Mouse (Mus musculus): ENCODE data around the gene Dgki. TPM values are rescaled to one million over a fixed set of nuclear protein-coding genes. Genes with fewer than 3 reads are reported as not detected.

Gene Dgki
- total RNA-seq, 1 experiment, result 0.94 TPM

DNA sequence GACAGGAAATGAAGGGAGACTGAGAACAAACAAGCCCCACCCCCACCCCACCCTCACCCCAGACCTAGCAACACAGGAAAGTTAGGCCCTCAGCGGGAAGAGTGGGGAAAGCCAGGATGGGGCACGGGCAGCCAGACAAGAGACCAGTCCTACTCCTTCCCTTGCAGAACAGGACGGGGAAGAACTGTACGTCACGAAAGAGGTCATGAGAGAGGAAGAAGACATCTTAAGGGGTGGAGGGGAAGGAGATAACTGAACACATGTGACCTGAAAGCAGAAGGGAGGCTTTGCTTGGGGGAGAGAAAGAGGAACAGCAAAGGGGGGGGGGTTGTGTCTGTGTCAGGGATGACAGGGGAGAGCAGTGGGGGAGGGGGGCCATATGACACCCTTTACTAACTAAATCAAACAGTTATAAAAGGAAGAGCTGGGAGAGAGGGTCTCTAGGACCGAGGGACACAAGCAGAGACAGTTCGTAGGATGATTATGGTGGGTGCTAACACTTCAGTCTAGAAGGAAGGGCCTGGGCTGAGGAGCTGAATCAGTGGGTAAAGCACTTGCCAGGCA is 77.0 kb downstream of the Dgki start:
- H3K9ac ChIP-seq (ENCODE audit: insufficient read depth, low read depth, low read length, poor library complexity, severe bottlenecking), result no peak overlapping the region
- H3K9me3 ChIP-seq (ENCODE audit: control insufficient read depth, insufficient read depth, low read depth, low read length), result no peaks in the 10 kb centered on the region
- H3K4me3 ChIP-seq (ENCODE audit: insufficient read depth in 1 of 2, low read depth in 1 of 2, low read length in 2 of 2, poor library complexity in 1 of 2, severe bottlenecking in 1 of 2), result no peak overlapping the region
- no peaks in the 10 kb centered on the region for H3K36me3 ChIP-seq (ENCODE audit: control insufficient read depth, insufficient read depth, low read length, poor library complexity, severe bottlenecking)
- in situ Hi-C loops (cut with MboI; ENCODE audit: low sequenced_read_pairs in 2 of 2, unreplicated experiment in 2 of 2), result no loop called here
- TF ChIP-seq ZC3H11A (IDR thresholded peaks at IDR 0.05; ENCODE audit: borderline replicate concordance, low read depth, low read length), result no peak
- TF ChIP-seq MAFK (IDR thresholded peaks at IDR 0.05; ENCODE audit: insufficient read depth, low read depth, low read length), result no peak
- no peak for TF ChIP-seq CHD2 (IDR thresholded peaks at IDR 0.05; ENCODE audit: low read depth, low read length)
- TF ChIP-seq ZNF384 (IDR thresholded peaks at IDR 0.05; ENCODE audit: low read depth, low read length), result no peak
- TF ChIP-seq HCFC1 (IDR thresholded peaks at IDR 0.05; ENCODE audit: borderline replicate concordance, insufficient read depth, low read length), result no peak
- H3K27ac ChIP-seq (ENCODE audit: insufficient read depth, low read depth, low read length, poor library complexity, severe bottlenecking), result no peak overlapping the region
- no peak for DNase-seq (ENCODE audit: low read depth, low spot score)
- peaks cover 4 to 8% of the 10 kb centered on the region in 2 experiments; a peak in 3 of 4 replicates for H3K4me1 ChIP-seq (ENCODE audit: control insufficient read depth in 2 of 2, insufficient read depth in 2 of 2, low read length in 2 of 2, poor library complexity in 1 of 2)

DNA sequence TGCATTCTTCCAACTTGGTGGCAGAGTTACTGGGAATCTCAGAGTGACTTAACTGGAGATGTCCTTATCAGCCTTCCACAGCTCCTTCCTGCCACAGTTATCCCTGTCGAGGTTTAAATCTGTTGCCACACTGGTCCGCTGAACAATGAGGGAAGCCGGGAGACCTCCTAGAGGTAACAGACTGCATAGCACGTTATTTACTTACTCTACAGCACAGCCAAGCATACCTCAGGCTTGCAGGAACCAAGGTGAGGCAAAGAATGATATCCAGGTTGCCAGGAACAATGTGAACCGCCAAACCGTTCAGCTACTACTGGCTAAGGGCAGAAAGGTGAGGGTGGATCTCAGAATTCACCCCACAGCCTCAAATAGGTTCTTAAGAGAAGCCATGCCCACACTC is 78.0 kb downstream of the Dgki start:
- Histone ChIP-seq H3K9me3 (ENCODE audit: control insufficient read depth, insufficient read depth, low read depth, low read length) (no peaks in the 10 kb centered on the region), H3K9ac (ENCODE audit: insufficient read depth, low read depth, low read length, poor library complexity, severe bottlenecking) (no peak overlapping the region), H3K36me3 (ENCODE audit: control insufficient read depth, insufficient read depth, low read length, poor library complexity, severe bottlenecking) (no peaks in the 10 kb centered on the region), H3K27ac (ENCODE audit: insufficient read depth, low read depth, low read length, poor library complexity, severe bottlenecking) (no peak overlapping the region), H3K4me3 (ENCODE audit: insufficient read depth in 1 of 2, low read depth in 1 of 2, low read length in 2 of 2, poor library complexity in 1 of 2, severe bottlenecking in 1 of 2) (no peak overlapping the region), H3K4me1 (ENCODE audit: control insufficient read depth in 2 of 2, insufficient read depth in 2 of 2, low read length in 2 of 2, poor library complexity in 1 of 2) (peaks cover 4 to 8% of the 10 kb centered on the region in 2 experiments; a peak in 3 of 4 replicates)
- no peak for DNase-seq (ENCODE audit: low read depth, low spot score)
- in situ Hi-C loops (cut with MboI; ENCODE audit: low sequenced_read_pairs in 2 of 2, unreplicated experiment in 2 of 2), result no loop called here
- no peak for TF ChIP-seq HCFC1 (IDR thresholded peaks at IDR 0.05; ENCODE audit: borderline replicate concordance, insufficient read depth, low read length)
- TF ChIP-seq CHD2 (IDR thresholded peaks at IDR 0.05; ENCODE audit: low read depth, low read length), result no peak
- TF ChIP-seq ZNF384 (IDR thresholded peaks at IDR 0.05; ENCODE audit: low read depth, low read length), result no peak
- no peak for TF ChIP-seq ZC3H11A (IDR thresholded peaks at IDR 0.05; ENCODE audit: borderline replicate concordance, low read depth, low read length)
- TF ChIP-seq MAFK (IDR thresholded peaks at IDR 0.05; ENCODE audit: insufficient read depth, low read depth, low read length), result no peak

- H3K4me3 ChIP-seq (ENCODE audit: insufficient read depth in 1 of 2, low read depth in 1 of 2, low read length in 2 of 2, poor library complexity in 1 of 2, severe bottlenecking in 1 of 2), result no peak overlapping the region
- no peaks in the 10 kb centered on the region for H3K9me3 ChIP-seq (ENCODE audit: control insufficient read depth, insufficient read depth, low read depth, low read length)
- no peak for DNase-seq (ENCODE audit: low read depth, low spot score)
- no peak overlapping the region for H3K27ac ChIP-seq (ENCODE audit: insufficient read depth, low read depth, low read length, poor library complexity, severe bottlenecking)
- in situ Hi-C loops (cut with MboI; ENCODE audit: low sequenced_read_pairs in 2 of 2, unreplicated experiment in 2 of 2), result no loop called here
- peaks cover 5 to 15% of the 10 kb centered on the region in 2 experiments for H3K4me1 ChIP-seq (ENCODE audit: control insufficient read depth in 2 of 2, insufficient read depth in 2 of 2, low read length in 2 of 2, poor library complexity in 1 of 2)
- no peak overlapping the region for H3K9ac ChIP-seq (ENCODE audit: insufficient read depth, low read depth, low read length, poor library complexity, severe bottlenecking)
- H3K36me3 ChIP-seq (ENCODE audit: control insufficient read depth, insufficient read depth, low read length, poor library complexity, severe bottlenecking), result no peaks in the 10 kb centered on the region
- TF ChIP-seq HCFC1 (IDR thresholded peaks at IDR 0.05; ENCODE audit: borderline replicate concordance, insufficient read depth, low read length) (no peak), ZNF384 (IDR thresholded peaks at IDR 0.05; ENCODE audit: low read depth, low read length) (no peak), ZC3H11A (IDR thresholded peaks at IDR 0.05; ENCODE audit: borderline replicate concordance, low read depth, low read length) (no peak), MAFK (IDR thresholded peaks at IDR 0.05; ENCODE audit: insufficient read depth, low read depth, low read length) (no peak), CHD2 (IDR thresholded peaks at IDR 0.05; ENCODE audit: low read depth, low read length) (no peak)
These were observed 80.9 kb downstream of the Dgki start for GRCm38 (mm10) chr6:37219110-37219509.

DNA sequence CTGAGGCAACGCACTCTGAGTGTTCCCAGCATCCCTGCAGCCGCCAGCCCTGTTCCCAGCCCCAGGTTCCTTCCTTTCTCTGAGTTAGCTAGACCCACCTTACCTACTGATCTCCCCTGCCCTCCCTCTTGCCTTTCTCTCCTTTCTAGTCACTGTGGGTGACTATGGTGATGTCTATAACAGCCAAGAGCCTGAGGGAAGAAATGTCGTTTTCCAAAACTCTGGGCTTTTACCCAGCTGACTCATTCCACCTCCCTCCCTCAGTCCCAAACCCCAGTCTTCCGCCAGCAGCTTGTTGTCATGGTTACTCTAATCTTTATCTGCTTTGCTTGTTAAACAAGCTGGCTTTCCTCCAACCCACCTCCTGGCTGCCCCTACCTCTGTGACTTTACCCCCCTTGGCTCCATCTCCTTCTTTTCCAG is 83.6 kb downstream of the Dgki start:
- no peak for DNase-seq (ENCODE audit: low read depth, low spot score)
- no peak overlapping the region for H3K4me3 ChIP-seq (ENCODE audit: insufficient read depth in 1 of 2, low read depth in 1 of 2, low read length in 2 of 2, poor library complexity in 1 of 2, severe bottlenecking in 1 of 2)
- peaks cover 2 to 11% of the 10 kb centered on the region in 2 experiments; a peak in 3 of 4 replicates for H3K4me1 ChIP-seq (ENCODE audit: control insufficient read depth in 2 of 2, insufficient read depth in 2 of 2, low read length in 2 of 2, poor library complexity in 1 of 2)
- in situ Hi-C loops (cut with MboI; ENCODE audit: low sequenced_read_pairs in 2 of 2, unreplicated experiment in 2 of 2), result no loop called here
- TF ChIP-seq ZC3H11A (IDR thresholded peaks at IDR 0.05; ENCODE audit: borderline replicate concordance, low read depth, low read length) (no peak), HCFC1 (IDR thresholded peaks at IDR 0.05; ENCODE audit: borderline replicate concordance, insufficient read depth, low read length) (no peak), CHD2 (IDR thresholded peaks at IDR 0.05; ENCODE audit: low read depth, low read length) (no peak), ZNF384 (IDR thresholded peaks at IDR 0.05; ENCODE audit: low read depth, low read length) (no peak), MAFK (IDR thresholded peaks at IDR 0.05; ENCODE audit: insufficient read depth, low read depth, low read length) (no peak)
- H3K9me3 ChIP-seq (ENCODE audit: control insufficient read depth, insufficient read depth, low read depth, low read length), result no peaks in the 10 kb centered on the region
- H3K36me3 ChIP-seq (ENCODE audit: control insufficient read depth, insufficient read depth, low read length, poor library complexity, severe bottlenecking), result no peaks in the 10 kb centered on the region
- H3K9ac ChIP-seq (ENCODE audit: insufficient read depth, low read depth, low read length, poor library complexity, severe bottlenecking), result no peak overlapping the region
- no peak overlapping the region for H3K27ac ChIP-seq (ENCODE audit: insufficient read depth, low read depth, low read length, poor library complexity, severe bottlenecking)

All from ES-E14 (cell line).